Mouse (Mus musculus) lung, embryonic 14.5 days (tissue): ENCODE results near the gene Glt28d2. TPM values are rescaled to one million over a fixed set of nuclear protein-coding genes. Genes with fewer than 3 reads are reported as not detected.

Experiments used
- ATAC-seq: fragments of 200-750 bp; cut with Nextera tagmentation; 2 replicates; pipeline ENCODE4 v1.8.0; 2017; ENCODE audit warnings: mild to moderate bottlenecking, moderate TSS enrichment, moderate library complexity; ENCODE audit not compliant: insufficient read depth
- DNase-seq: peaks from one replicate; pipeline ENCODE4 v3.0.0-alpha.2; 2015
- H3K27ac ChIP-seq: fragments of 300-500 bp; sonication (generic); 2 replicates; pipeline ENCODE4 v1.5.1; 2014; ENCODE audit warnings: low read depth, mild to moderate bottlenecking, moderate library complexity
- H3K27me3 ChIP-seq: fragments of 300-500 bp; sonication (generic); 2 replicates; pipeline ENCODE4 v1.6.1; 2014; ENCODE audit warnings: low read length, control low read depth; ENCODE audit not compliant: insufficient read depth
- H3K36me3 ChIP-seq: fragments of 300-500 bp; sonication (generic); 2 replicates; pipeline ENCODE4 v1.6.1; 2014; ENCODE audit warnings: control low read depth; ENCODE audit not compliant: insufficient read depth
- H3K4me1 ChIP-seq: fragments of 300-500 bp; sonication (generic); 2 replicates; pipeline ENCODE4 v1.6.1; 2014; ENCODE audit warnings: antibody characterized with exemption, control low read depth; ENCODE audit not compliant: insufficient read depth
- H3K4me2 ChIP-seq: fragments of 300-500 bp; sonication (generic); 2 replicates; pipeline ENCODE4 v1.6.1; 2014; ENCODE audit warnings: mild to moderate bottlenecking
- H3K4me3 ChIP-seq: fragments of 300-500 bp; sonication (generic); 2 replicates; pipeline ENCODE4 v1.5.1; 2014; ENCODE audit warnings: low read depth, low read length
- H3K9ac ChIP-seq: fragments of 300-500 bp; sonication (generic); 2 replicates; pipeline ENCODE4 v1.6.1; 2014
- H3K9me3 ChIP-seq: fragments of 300-500 bp; sonication (generic); 2 replicates; pipeline ENCODE4 v1.6.1; 2016; ENCODE audit warnings: low read depth, low read length, control low read depth
- CTCF ChIP-seq: IDR thresholded peaks from 2 replicates; pipeline ENCODE4 v1.5.1; 2016; ENCODE audit warnings: antibody characterized with exemption, low read depth
- WGBS: fragments of 180-500 bp; shearing (Covaris S2); extraction: QIAGEN DNeasy Blood & Tissue Kit; methylation state at CpG from one replicate; pipeline ENCODE4 v1.1.7; 2014; 5-methylcytosine and 5-hydroxymethylcytosine counted together
- polyA plus RNA-seq: library from polyadenylated mRNA; unstranded; fragments of >200 nt; fragmentation: Nextera tagmentation; extraction: Ambion mirVana; gene quantifications from 2 replicates; pipeline ENCODE4 v1.2.1, GENCODE M21; 2014

Gene Glt28d2
- polyA plus RNA-seq, 1 experiment from 2014 or later, result 1.4 TPM

DNA sequence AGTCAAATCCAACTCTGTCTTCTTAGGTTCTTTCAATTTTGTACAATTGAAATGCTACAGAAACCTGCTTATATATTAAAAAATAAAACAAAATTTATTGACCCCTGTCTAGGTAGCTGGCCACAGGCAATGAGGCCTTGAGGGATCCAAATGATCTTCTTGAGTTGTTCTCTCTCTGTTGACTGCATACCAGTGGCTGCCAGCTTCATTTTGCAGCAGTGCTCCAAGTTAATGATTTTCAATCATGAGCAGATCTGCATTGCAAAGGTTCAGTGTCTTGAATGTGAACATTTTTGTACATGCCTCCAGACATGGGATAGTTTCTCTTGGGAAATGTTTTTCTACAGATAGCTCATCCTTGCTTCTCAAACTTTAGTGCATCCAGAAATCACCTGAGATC lies 17.1 kb upstream of the Glt28d2 start:
- Histone ChIP-seq H3K36me3 (no peaks in the 10 kb centered on the region), H3K27me3 (no peaks in the 10 kb centered on the region), H3K9me3 (no peaks in the 10 kb centered on the region), H3K9ac (no peak overlapping the region), H3K4me1 (no peaks in the 10 kb centered on the region), H3K4me2 (no peak overlapping the region), H3K4me3 (no peak overlapping the region), H3K27ac (no peak overlapping the region)
- DNase-seq, result no peak
- ATAC-seq, result no peak
- TF ChIP-seq CTCF, result no peak

DNA sequence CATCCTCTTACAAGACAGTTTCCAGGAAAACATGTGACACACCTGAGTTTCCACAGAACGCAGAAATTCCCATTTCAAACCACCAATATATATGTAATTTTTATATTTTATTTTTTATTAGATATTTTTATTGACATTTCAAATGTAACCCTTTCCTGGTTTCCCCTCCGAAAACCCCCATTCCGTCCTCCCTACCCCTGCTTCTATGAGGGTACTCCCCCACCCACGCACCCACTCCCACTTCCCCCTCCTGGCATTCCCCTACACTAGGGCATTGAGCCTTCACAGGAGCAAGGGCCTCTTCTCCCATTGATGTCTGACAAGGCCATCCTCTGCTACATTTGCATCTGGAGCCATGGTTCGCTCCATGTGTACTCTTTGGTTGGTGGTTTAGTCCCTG lies 7.7 kb upstream of the Glt28d2 start:
- no peak for ATAC-seq
- Histone ChIP-seq H3K4me2 (no peak overlapping the region), H3K27ac (no peak overlapping the region), H3K4me3 (no peak overlapping the region), H3K9me3 (no peaks in the 10 kb centered on the region), H3K4me1 (no peaks in the 10 kb centered on the region), H3K27me3 (no peaks in the 10 kb centered on the region), H3K9ac (no peak overlapping the region), H3K36me3 (no peaks in the 10 kb centered on the region)
- DNase-seq, result no peak
- 93% methylated on average over 5 of the region's 5 CpGs for WGBS
- TF ChIP-seq CTCF, result no peak

DNA sequence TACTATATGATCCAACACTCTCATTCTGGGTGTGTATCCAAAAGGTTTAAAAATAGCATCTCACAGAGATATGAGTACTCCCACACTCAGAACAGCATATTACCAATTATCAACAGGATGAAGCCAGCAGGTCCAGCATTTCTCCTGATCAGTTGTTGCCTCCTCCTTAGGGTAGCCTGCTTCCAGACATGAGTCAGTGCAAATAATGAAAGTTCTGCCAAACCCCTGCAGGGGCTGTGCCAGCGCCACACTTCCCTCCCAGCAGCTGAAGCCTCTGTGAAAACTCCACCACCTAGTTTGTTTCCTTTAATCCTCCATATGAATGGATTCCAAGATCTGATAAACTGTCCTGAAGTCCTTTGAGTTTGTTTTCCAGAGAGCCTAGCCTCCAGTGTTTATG lies 4.3 kb upstream of the Glt28d2 start:
- WGBS, result 61% methylated on average over 1 of the region's 1 CpGs
- Histone ChIP-seq H3K9ac (no peak overlapping the region), H3K27ac (no peak overlapping the region), H3K4me3 (no peak overlapping the region), H3K4me1 (0 out of 2 replicates have a peak, but pooled peaks cover 4% of the 10 kb centered on the region), H3K27me3 (no peaks in the 10 kb centered on the region), H3K4me2 (no peak overlapping the region), H3K36me3 (no peaks in the 10 kb centered on the region), H3K9me3 (no peaks in the 10 kb centered on the region)
- no peak for ATAC-seq
- no peak for TF ChIP-seq CTCF
- DNase-seq, result no peak

DNA sequence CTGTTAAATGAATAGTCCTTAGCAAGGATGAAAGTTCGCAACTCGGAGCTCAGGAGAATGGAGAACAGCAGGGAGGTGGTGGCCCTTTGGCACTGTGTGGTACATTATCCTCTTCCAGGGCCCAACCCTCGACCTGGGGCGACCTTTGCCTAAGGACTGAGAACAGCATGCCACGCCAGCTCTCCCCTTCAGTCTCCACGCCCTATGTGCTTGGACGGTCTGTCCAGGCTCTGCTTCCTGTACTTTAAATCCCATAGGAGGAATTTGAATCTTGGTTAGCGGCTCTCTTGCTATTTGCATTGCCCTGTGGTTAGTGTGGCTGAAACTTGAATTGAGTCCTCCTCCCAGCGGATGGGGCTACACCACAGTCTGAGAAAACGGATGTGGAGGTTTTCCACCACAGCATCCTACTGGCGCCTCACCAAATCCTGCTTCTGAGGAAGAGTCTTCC lies 930 bp upstream of the Glt28d2 start:
- peak overlapping the region; percentile 2; the same call in 1 of the 2 replicates for H3K27ac ChIP-seq
- ATAC-seq, result 0 out of 2 replicates have a peak, but pooled peaks have one; percentile 29

DNA sequence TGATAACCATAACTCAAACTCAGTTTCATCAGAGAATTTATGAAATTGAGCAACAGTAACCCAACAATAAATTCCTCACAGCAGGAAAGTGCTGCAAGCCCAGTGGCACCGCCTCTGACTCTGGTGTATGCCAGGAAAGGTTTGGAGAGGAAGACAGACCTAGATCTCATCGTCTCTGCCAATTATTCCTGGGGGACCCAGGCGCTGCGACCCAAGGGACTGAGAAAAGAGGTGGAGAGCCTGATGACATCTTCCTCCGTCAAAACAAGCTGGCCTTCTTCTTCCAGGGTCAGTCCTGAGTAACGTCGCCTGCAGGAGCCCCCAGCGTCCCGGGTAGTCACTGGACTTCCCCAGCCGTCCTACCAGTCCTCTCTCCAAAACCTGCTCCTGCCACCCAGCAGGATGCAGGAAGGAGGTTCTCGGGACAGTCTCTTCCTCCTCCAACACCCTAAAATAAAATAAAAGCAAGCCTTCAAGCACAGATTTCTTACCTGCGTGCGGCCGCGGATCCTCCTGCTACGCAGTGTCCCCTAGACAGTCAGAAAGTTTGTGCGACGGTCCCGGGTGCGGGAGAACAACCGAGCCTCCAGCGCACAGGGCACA lies 579 bp downstream of the Glt28d2 start:
- DNase-seq, result peak; percentile 13

More for the DNA sequence above, 930 bp upstream of the Glt28d2 start:
- Histone ChIP-seq H3K4me3 (peak overlapping the region; percentile 52), H3K9ac (peak overlapping the region; percentile 58; the same call in 1 of the 2 replicates), H3K4me2 (peak overlapping the region; percentile 82), H3K36me3 (no peaks in the 10 kb centered on the region), H3K27me3 (no peaks in the 10 kb centered on the region), H3K4me1 (0 out of 2 replicates have a peak, but pooled peaks cover 4% of the 10 kb centered on the region), H3K9me3 (no peaks in the 10 kb centered on the region)
- TF ChIP-seq CTCF, result no peak
- WGBS, result 14% methylated on average over 11 of the region's 11 CpGs
- peak; percentile 53 for DNase-seq

DNA sequence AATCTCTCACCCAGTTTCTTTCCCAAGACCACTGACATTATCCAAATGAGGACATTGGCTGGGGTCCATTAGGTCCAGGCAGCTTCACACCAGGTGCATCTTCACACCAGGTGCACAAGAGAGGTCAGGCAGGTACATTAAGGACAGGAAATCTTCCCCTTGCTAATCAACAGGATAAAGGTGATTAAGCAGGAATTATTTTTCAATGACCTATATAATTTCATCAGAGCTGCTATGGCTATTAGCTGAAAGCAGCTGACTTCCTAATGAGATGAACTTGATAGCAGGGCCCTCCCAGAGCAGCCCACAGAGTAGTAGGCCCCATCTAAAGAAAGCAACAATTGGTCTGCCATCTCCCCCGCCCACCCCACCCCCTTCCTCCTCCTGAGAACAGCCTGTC lies 1.4 kb downstream of the Glt28d2 start:
- no peak for TF ChIP-seq CTCF
- no peak overlapping the region for H3K27ac ChIP-seq
- H3K4me3 ChIP-seq, result peak overlapping the region; percentile 52; the same call in 1 of the 2 replicates
- H3K9ac ChIP-seq, result no peak overlapping the region
- no peak for ATAC-seq
- H3K4me2 ChIP-seq, result peak overlapping the region; percentile 82
- DNase-seq, result no peak
- 55% methylated on average over 1 of the region's 1 CpGs for WGBS
- no peaks in the 10 kb centered on the region for H3K9me3 ChIP-seq
- H3K27me3 ChIP-seq, result no peaks in the 10 kb centered on the region
- H3K36me3 ChIP-seq, result no peaks in the 10 kb centered on the region
- 0 out of 2 replicates have a peak, but pooled peaks cover 4% of the 10 kb centered on the region for H3K4me1 ChIP-seq

More for the DNA sequence above, 579 bp downstream of the Glt28d2 start:
- Histone ChIP-seq H3K4me1 (0 out of 2 replicates have a peak, but pooled peaks cover 4% of the 10 kb centered on the region), H3K27ac (peak overlapping the region; percentile 50; the same call in 1 of the 2 replicates), H3K4me2 (peak overlapping the region; percentile 82), H3K9ac (peak overlapping the region; percentile 58), H3K4me3 (peak overlapping the region; percentile 52), H3K36me3 (no peaks in the 10 kb centered on the region), H3K27me3 (no peaks in the 10 kb centered on the region), H3K9me3 (no peaks in the 10 kb centered on the region)
- WGBS, result 5% methylated on average over 22 of the region's 22 CpGs
- peak; percentile 6 for ATAC-seq
- no peak for TF ChIP-seq CTCF

DNA sequence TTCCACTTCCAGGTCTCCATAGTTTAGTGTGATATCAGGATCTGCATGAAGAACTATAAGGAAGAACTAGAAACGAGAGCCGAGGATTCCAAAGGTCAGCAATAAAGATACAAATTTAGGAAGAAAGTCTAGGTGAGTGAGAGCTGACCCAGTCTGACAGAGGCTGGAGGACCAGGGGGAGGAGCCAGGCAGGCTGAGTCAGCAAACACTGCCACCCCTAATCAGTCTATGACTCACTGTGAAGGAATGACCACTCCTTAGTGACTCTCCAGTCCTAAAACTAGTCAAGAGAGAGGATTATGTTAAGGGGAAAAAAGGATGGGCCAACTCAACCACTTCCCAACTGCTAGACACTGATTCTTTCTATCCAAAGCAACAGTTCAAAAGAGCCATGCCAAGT lies 6.6 kb downstream of the Glt28d2 start:
- ATAC-seq (peak; percentile 62), DNase-seq (peak; percentile 45)
- no peak overlapping the region for H3K9ac ChIP-seq
- H3K4me2 ChIP-seq, result no peak overlapping the region
- no peaks in the 10 kb centered on the region for H3K36me3 ChIP-seq
- no peaks in the 10 kb centered on the region for H3K4me1 ChIP-seq
- no peak overlapping the region for H3K4me3 ChIP-seq
- no peak for TF ChIP-seq CTCF
- no peak overlapping the region for H3K27ac ChIP-seq
- H3K9me3 ChIP-seq, result no peaks in the 10 kb centered on the region
- no peaks in the 10 kb centered on the region for H3K27me3 ChIP-seq
- WGBS, result 64% methylated on average over 2 of the region's 2 CpGs
